Mouse (Mus musculus): ENCODE measurements around the gene Nfia. TPM values are rescaled to one million over a fixed set of nuclear protein-coding genes. Genes with fewer than 3 reads are reported as not detected.

The Nfia gene
- polyA plus RNA-seq, 1 experiment from 2014 or later = 31.1 TPM

DNA sequence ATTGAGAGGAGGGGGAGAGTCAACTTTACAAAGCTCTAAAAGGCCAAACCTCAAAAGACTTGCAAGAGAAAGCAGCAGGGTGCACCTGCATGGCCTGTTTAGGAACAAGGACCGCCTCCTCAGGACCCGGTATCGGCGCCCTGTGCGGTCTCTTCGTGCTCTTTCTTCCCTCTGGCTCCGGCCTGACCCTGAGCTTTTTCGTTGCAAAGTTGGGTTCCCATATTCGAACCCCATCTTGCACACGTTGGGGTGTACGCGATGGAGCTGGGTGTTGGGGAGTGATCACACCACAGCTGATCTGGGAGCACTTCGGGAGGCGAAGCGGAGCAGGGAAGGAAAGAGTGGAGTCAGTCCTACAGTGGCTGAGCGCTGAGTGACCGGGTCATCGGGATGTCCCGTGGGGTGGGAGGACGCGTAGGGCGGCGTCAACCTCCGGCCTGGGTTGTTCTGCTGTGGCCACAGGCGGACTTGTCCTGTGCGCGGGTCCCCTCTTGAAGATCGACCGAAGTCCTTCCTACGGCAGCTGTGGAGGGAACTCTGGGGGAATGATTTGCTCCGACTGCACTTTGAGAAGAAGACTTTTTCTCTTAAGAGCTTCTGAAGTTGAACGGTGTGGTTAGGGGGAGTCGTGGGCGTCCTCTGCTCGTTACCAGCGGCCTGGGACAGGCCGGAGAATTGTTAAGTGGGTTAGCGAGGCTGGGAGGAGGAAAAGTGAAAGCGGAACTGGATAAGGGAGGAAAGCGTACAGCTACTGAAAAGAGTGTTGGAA is 20.9 kb upstream of the Nfia start:
- Histone ChIP-seq H3K4me2 (peak overlapping the region; percentile 84), H3K36me3 (no peaks in the 10 kb centered on the region), H3K27me3 (replicated peaks) (no peaks in the 10 kb centered on the region), H3K9me3 (no peaks in the 10 kb centered on the region), H3K4me3 (peak overlapping the region; percentile 54), H3K4me1 (peaks cover 39% of the 10 kb centered on the region), H3K9ac (peak overlapping the region; percentile 84), H3K27ac (replicated peaks) (peak overlapping the region; percentile 89)
- under 1% methylated on average over 40 of the region's 40 CpGs for WGBS
- ATAC-seq (ENCODE audit: extremely low read depth, insufficient number of reproducible peaks, low FRiP score, low TSS enrichment) = peak; percentile 66; the same call in 1 of the 2 replicates

DNA sequence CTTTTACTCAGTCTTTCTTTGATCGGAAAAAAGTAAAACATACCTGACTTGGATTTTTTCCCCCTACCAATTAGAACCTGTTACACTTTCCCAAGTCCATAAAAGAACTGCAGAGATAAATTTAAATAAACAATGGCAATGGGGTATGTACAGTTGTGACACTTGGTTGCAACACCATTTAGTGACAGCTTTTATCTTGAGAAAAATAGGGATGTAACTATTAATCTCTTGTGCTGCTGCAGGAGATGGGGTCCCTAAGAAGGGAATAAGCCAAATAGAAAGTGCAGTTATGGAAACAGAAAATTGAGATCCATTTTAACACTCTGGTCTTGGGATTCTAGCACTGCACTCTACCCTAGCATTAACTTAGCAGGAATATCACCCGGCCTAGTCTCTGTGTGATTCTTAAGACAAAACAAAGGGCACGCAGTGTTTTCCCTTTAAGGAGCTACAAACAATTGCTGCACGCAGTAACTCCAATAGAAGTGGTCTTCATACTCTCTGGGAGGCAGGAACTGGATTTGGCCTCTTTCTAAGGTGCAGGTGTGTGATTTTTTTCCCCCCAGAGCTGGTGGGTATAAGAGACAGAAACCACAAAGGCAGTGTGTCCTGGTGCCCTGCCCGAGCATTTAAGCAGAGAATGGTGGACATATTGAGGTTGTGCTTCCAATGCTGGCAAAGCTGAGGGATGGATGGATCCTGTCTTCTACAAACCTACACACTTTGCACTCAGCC is 20.1 kb upstream of the Nfia start:
- peak overlapping the region; percentile 54 for H3K4me3 ChIP-seq
- no peaks in the 10 kb centered on the region for H3K9me3 ChIP-seq
- H3K9ac ChIP-seq = peak overlapping the region; percentile 84
- peaks cover 39% of the 10 kb centered on the region for H3K4me1 ChIP-seq
- no peaks in the 10 kb centered on the region for H3K27me3 ChIP-seq (replicated peaks)
- H3K27ac ChIP-seq (replicated peaks) = peak overlapping the region; percentile 89
- ATAC-seq (ENCODE audit: extremely low read depth, insufficient number of reproducible peaks, low FRiP score, low TSS enrichment) = no peak
- WGBS = 26% methylated on average over 5 of the region's 5 CpGs
- no peaks in the 10 kb centered on the region for H3K36me3 ChIP-seq
- peak overlapping the region; percentile 84 for H3K4me2 ChIP-seq

DNA sequence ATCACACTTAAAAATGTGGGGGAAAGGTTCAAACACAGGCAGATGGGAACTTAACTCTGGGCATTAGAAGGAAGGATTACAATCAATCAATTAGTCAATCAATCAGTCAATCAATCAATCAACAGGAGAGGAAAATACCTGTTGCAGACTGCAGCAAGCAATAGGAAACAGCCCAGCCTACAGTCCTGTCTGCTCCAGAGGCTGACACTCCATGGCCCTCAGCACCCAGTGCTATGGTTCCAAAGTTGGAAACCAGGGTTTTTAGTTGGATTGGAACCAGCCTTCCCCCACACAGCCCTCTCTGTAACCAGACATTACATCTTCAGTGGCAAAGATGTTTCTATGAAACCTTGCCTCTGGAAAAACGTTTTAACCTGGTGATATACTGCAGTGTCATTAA is 19.0 kb upstream of the Nfia start:
- peaks cover 42% of the 10 kb centered on the region for H3K4me1 ChIP-seq
- H3K9ac ChIP-seq = peak overlapping the region; percentile 69; the same call in 1 of the 2 replicates
- H3K27ac ChIP-seq (replicated peaks) = no peak overlapping the region
- H3K4me3 ChIP-seq = no peak overlapping the region
- 11% methylated on average over 1 of the region's 1 CpGs for WGBS
- H3K36me3 ChIP-seq = no peaks in the 10 kb centered on the region
- no peak for ATAC-seq (ENCODE audit: extremely low read depth, insufficient number of reproducible peaks, low FRiP score, low TSS enrichment)
- no peaks in the 10 kb centered on the region for H3K27me3 ChIP-seq (replicated peaks)
- H3K4me2 ChIP-seq = no peak overlapping the region; the same call in 1 of the 2 replicates
- no peaks in the 10 kb centered on the region for H3K9me3 ChIP-seq

DNA sequence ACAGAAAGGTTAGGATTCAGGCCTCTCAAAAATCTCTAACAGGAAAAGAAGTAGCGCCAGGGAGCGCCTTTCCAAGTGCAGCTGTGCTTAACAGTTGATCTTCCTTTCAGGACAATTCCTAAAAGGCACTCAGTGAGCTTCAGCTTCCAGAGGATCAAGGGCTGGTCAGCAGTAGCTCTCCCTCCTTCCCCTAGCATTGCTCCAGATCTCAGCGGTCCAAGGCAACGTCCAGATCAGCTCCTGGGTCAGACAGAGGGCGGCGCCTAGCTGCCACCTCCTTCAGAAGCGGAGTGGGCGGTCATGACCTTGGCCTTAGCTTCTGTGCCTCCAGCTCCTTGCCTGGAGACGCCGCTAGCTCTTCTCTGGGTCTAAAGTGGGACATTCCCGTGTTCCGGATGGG is 18.3 kb upstream of the Nfia start:
- no peaks in the 10 kb centered on the region for H3K9me3 ChIP-seq
- no peaks in the 10 kb centered on the region for H3K36me3 ChIP-seq
- H3K9ac ChIP-seq = peak overlapping the region; percentile 69
- H3K4me2 ChIP-seq = peak overlapping the region; percentile 51
- H3K27ac ChIP-seq (replicated peaks) = peak overlapping the region; percentile 51
- peaks cover 47% of the 10 kb centered on the region for H3K4me1 ChIP-seq
- no peak for ATAC-seq (ENCODE audit: extremely low read depth, insufficient number of reproducible peaks, low FRiP score, low TSS enrichment)
- WGBS = 11% methylated on average over 12 of the region's 12 CpGs
- H3K4me3 ChIP-seq = no peak overlapping the region
- H3K27me3 ChIP-seq (replicated peaks) = no peaks in the 10 kb centered on the region

DNA sequence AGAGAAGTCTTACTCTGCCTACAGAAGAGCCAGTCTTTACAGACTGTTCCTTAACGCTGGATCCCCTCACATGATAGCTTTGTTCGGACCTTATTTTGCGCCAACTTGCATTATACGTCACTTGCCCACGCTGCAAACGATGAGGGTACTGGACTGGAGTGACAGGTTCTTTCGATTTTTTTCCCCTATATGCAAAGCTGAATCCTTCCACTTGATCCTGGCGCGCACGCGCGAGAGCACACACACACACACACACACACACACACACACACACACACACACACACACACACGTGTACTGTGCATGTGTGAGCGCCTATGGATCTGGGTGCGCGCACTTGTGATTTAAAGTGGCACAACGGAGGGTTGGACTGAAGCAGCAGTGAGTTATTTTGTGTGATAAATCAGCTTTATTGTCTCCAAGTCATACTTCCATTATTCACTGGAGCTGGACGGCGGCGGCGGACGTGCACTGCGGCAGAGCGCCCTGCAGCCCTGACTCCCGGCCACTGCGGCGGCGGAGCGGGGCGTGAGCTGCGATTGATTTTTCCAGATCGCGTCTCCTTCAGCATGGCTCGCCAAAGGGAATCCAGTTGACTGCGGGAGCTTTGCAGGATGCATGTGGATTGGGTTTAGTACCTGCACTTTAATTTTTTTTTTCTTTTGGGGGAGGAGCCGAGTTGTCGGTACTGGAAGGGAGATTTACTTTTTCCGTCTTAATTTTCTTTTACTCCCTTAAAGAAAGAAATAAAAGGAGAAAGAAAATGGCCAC is 15.1 kb upstream of the Nfia start:
- Histone ChIP-seq H3K9ac (peak overlapping the region; percentile 90), H3K27me3 (replicated peaks) (no peaks in the 10 kb centered on the region), H3K4me1 (peaks cover 36% of the 10 kb centered on the region), H3K4me3 (peak overlapping the region; percentile 70), H3K36me3 (no peaks in the 10 kb centered on the region), H3K9me3 (no peaks in the 10 kb centered on the region), H3K27ac (replicated peaks) (peak overlapping the region; percentile 85), H3K4me2 (peak overlapping the region; percentile 79)
- under 1% methylated on average over 38 of the region's 38 CpGs for WGBS
- ATAC-seq (ENCODE audit: extremely low read depth, insufficient number of reproducible peaks, low FRiP score, low TSS enrichment) = no peak; the same call in 1 of the 2 replicates

DNA sequence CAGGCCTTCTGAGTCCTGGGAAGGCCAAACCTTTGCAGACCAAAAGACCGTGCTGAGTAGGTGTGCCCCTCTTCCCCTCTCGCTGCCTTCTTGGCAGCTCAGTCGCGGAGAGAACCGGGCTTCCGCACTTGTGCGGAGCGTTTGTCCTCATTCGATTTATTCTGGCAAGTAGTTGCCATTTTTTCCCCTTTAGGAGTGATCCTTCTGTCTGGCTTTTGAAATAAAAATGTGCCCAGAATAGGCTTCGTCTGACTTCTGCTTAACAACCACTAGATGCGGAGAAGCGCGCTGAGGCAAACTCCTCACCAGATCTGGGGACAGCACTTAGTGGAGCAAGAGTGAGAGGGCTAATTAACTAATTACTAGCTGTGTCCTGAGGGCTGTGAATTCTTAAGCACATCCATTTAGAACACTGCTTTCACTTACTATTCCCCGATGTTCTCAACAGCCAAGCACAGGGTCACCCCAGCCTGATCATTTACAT is 14.5 kb upstream of the Nfia start:
- peak overlapping the region; percentile 70 for H3K4me3 ChIP-seq
- no peaks in the 10 kb centered on the region for H3K9me3 ChIP-seq
- peak overlapping the region; percentile 90 for H3K9ac ChIP-seq
- no peaks in the 10 kb centered on the region for H3K27me3 ChIP-seq (replicated peaks)
- no peaks in the 10 kb centered on the region for H3K36me3 ChIP-seq
- peak overlapping the region; percentile 79 for H3K4me2 ChIP-seq
- ATAC-seq (ENCODE audit: extremely low read depth, insufficient number of reproducible peaks, low FRiP score, low TSS enrichment) = no peak
- peaks cover 29% of the 10 kb centered on the region for H3K4me1 ChIP-seq
- peak overlapping the region; percentile 85 for H3K27ac ChIP-seq (replicated peaks)
- WGBS = under 1% methylated on average over 14 of the region's 14 CpGs

DNA sequence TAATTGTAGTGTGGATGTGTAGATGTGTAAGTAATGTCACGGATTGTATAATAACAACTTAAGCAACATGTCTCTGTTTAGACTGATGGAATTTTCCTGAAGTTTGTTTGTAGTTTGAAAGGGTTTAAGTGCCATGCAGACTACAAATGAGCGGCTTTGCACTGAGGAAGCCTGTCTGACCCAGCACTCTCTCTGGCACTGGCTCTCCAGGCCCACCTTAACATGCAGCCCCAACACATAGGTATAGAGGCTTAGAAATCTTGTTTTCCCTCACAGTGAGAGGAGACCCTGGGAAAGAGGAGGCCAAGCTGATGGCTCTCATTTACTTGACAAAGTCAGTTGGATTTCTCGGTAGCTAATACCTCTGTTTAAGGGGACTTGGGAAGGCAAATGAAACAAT is 13.9 kb upstream of the Nfia start:
- ATAC-seq (ENCODE audit: extremely low read depth, insufficient number of reproducible peaks, low FRiP score, low TSS enrichment) = no peak
- WGBS = 56% methylated on average over 3 of the region's 3 CpGs
- Histone ChIP-seq H3K9ac (peak overlapping the region; percentile 90), H3K36me3 (no peaks in the 10 kb centered on the region), H3K9me3 (no peaks in the 10 kb centered on the region), H3K4me3 (peak overlapping the region; percentile 70), H3K27ac (replicated peaks) (peak overlapping the region; percentile 85), H3K4me2 (peak overlapping the region; percentile 79), H3K4me1 (peaks cover 25% of the 10 kb centered on the region), H3K27me3 (replicated peaks) (no peaks in the 10 kb centered on the region)

DNA sequence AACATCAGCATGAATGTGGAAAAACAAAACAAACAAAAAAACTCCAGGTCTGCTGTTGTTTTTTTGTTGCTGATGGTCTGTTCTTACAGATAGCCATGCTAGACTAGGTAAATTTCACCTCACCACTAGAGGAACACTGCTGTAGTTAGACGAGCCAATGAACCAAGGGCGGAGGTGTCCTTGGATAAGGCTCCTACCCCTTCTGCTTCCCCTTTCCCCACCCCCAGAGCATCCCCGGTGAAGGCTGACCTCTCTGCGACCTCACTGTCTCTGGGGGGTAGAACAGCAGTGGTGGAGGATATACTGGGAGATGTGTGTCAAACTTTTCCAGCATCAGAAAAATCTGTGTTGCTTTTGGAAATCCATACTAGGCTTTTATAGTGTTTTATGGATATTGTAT is 7.9 kb upstream of the Nfia start:
- WGBS = 26% methylated on average over 4 of the region's 4 CpGs
- Histone ChIP-seq H3K27me3 (replicated peaks) (no peaks in the 10 kb centered on the region), H3K4me2 (no peak overlapping the region), H3K4me1 (peaks cover 16% of the 10 kb centered on the region), H3K9ac (no peak overlapping the region), H3K36me3 (no peaks in the 10 kb centered on the region), H3K9me3 (no peaks in the 10 kb centered on the region), H3K27ac (replicated peaks) (no peak overlapping the region), H3K4me3 (no peak overlapping the region)
- ATAC-seq (ENCODE audit: extremely low read depth, insufficient number of reproducible peaks, low FRiP score, low TSS enrichment) = no peak

DNA sequence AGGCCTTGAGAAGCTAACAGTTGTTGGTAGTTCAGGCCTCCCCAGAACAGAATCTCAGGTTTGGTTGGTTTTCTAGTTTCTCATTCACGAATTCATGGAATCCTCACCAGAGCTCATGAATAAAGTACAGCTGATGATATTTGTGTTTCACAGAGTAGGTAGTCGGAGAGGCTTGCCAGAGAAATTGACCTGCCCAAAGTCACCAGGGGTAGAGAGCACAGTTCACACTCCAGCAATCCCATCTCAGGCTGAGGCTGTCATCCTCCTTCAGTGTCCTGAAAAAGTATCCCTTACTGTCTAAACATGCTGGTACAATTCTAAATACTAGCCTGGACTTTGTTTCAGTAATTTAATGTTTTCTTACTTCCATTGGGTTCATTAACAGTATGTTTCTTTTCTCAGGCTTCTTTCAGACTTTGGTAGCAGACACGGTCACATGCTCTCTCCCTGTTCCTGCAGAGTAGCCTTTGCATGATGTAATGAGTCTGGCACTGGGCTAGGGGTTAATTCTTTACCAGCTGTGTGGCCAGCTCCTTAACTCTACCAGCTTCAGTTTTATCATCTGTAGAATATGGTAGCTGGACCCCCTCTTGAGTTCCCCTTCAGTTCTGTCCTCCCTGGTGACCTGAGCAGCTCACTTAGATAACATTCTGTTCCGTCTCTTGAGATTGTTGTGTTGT is 7.1 kb upstream of the Nfia start:
- Histone ChIP-seq H3K9me3 (no peaks in the 10 kb centered on the region), H3K27me3 (replicated peaks) (no peaks in the 10 kb centered on the region), H3K27ac (replicated peaks) (0 out of 2 replicates have a peak overlapping the region, but pooled peaks have one; percentile 24), H3K4me3 (no peak overlapping the region), H3K4me2 (no peak overlapping the region), H3K36me3 (no peaks in the 10 kb centered on the region), H3K4me1 (peaks cover 16% of the 10 kb centered on the region), H3K9ac (no peak overlapping the region)
- ATAC-seq (ENCODE audit: extremely low read depth, insufficient number of reproducible peaks, low FRiP score, low TSS enrichment) = no peak
- WGBS = 55% methylated on average over 4 of the region's 4 CpGs

DNA sequence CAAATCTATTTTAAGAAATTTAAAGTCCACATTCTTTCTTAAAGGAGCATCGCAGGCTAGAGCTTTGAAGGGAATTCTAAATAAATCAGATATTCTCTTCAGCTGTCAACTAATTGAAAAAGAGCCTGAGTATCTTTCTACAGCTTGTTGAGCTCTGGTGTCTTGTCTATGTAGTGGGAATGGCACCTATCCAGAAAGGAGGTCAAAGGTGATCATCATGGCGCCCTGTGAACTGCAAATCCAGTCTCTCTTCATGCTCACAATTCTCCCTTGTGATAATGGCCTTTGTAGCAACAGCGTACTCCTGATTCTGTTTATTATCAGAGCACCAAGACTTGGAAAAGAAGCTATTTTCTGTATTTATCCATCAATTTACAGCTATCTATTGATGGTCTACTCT is 6.4 kb upstream of the Nfia start:
- Histone ChIP-seq H3K27ac (replicated peaks) (no peak overlapping the region), H3K4me3 (no peak overlapping the region), H3K4me1 (peaks cover 18% of the 10 kb centered on the region), H3K36me3 (no peaks in the 10 kb centered on the region), H3K4me2 (no peak overlapping the region), H3K27me3 (replicated peaks) (no peaks in the 10 kb centered on the region), H3K9ac (no peak overlapping the region), H3K9me3 (no peaks in the 10 kb centered on the region)
- no peak for ATAC-seq (ENCODE audit: extremely low read depth, insufficient number of reproducible peaks, low FRiP score, low TSS enrichment)
- 74% methylated on average over 3 of the region's 3 CpGs for WGBS
